Mouse (Mus musculus) fat pad, adult 2 months (tissue): Measurements from ENCODE around the gene Pef1.

ENCODE experiments used
- DNase-seq: peaks from one replicate; pipeline ENCODE4 v3.0.0-alpha.2; 2011; ENCODE audit warnings: low read depth, low spot score; ENCODE audit errors: extremely low read depth

The Pef1 gene

GRCm38 (mm10) chr4:130087293-130087692, 15.1 kb upstream of the Pef1 start:
- DNase-seq: no peak

DNA sequence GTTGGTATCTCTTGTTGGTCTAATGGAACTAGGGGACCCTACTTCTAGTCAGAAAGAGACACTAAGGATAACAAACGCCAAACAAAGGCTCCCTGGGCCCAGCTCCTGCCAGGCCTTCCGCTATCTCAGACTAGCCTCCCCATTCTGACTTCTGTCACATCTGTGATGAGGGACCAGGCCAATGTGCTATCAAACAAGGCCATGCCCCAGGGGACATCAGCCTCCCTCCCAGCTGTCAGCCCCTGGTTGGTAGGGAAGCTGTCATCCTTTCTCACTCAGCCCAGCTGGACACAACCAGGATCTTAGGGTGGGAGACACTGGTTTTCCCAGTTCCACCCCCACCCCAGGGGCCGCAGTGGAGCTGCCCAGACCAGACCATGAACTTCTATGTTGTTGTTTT, 7.2 kb upstream of the Pef1 start:
- no peak for DNase-seq

DNA sequence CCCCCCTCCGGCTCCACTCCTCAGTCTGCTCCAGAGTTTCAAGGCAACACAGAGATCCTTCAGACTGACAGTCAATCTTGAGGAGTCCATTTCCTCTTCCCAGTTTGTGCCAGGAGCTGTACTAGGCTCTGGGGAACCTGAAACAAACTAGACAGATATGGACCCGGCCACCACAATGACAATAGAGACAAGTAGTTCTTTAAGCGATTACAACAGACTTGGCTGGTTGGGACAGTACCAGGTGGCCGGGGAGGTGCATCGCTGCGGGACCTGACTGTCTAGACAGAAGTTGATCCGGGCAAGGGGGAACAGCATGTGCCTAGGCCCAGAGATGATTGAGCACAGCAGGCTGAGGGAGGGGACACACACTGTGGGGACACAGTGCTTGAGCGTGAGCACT, 1.2 kb upstream of the Pef1 start:
- no peak for DNase-seq

- no peak for DNase-seq
Measured at GRCm38 (mm10) chr4:130103632-130104031, 1.3 kb downstream of the Pef1 start.

GRCm38 (mm10) chr4:130104584-130104983, 2.2 kb downstream of the Pef1 start:
- no peak for DNase-seq

- DNase-seq: no peak
Measured at GRCm38 (mm10) chr4:130107065-130107443, 4.7 kb downstream of the Pef1 start.

GRCm38 (mm10) chr4:130107444-130108131, 5.2 kb downstream of the Pef1 start:
- DNase-seq: no peak

DNA sequence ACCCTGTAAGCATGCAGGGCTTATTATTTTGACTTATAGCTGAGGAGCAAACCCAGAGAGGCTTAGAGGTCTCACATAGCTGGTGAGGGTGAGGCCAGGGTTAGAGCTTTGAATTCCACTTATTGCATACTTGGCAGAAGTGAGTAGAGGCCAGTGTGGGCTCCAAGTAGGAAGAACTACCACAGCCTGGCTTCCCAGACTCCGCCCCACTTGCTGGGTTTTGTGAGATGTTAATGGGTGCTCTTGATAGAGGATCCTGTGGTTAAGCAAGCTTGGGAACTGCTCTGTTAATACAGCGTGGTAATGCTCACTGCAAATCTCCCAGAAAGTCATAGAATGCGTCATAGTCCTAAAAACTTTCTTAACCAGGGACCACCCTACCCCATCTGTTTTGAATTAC, 6.6 kb downstream of the Pef1 start:
- DNase-seq: no peak

DNA sequence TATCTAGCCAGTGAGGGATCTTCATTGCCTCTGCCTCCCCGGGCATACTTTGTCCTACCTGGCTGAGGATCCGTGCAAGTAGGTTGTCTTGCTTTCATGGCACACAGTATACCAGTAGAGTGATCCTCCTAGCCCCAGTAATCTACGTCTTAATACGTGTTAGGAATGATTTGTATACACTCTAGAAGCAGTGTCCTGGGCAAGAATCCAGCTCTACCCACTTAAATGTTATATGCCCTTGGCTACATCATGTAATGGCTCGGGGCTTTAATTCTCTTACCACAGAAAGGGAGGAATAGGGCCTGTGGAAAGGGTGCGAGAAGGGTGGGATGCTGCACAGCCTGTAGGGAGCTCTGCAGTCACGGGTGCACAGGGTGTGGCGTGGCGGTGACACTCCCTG, 7.3 kb downstream of the Pef1 start:
- no peak for DNase-seq

- DNase-seq: no peak
Measured at GRCm38 (mm10) chr4:130110091-130110490, 7.7 kb downstream of the Pef1 start.

GRCm38 (mm10) chr4:130112299-130112698, 9.9 kb downstream of the Pef1 start:
- DNase-seq: no peak

GRCm38 (mm10) chr4:130112732-130113131, 10.4 kb downstream of the Pef1 start:
- no peak for DNase-seq

- DNase-seq: no peak
Measured at GRCm38 (mm10) chr4:130120752-130121151, 18.4 kb downstream of the Pef1 start.

DNA sequence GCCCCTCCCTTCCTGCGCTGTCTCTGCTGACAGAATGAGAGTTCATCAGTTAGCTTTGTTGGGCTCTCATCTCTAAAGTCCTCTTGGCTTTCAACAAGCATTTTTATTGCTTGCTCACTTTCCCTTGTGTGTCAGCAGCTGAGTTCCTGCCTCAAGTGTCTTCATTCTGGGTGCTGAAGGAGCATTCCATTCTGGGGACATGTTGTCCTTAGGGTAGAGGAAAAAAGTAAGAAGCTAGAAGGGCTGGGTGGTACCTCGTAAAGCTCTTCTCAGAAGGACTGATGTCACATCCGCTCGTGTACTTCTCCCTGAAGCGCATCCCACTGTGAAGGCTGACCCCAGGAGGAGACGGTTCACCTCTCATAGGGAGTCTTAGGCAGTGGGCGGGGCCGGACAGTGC, 19.2 kb downstream of the Pef1 start:
- DNase-seq: no peak

- DNase-seq: no peak
Measured at GRCm38 (mm10) chr4:130123020-130123419, 20.7 kb downstream of the Pef1 start.

GRCm38 (mm10) chr4:130124110-130124509, 21.8 kb downstream of the Pef1 start:
- DNase-seq: no peak

- DNase-seq: no peak
Measured at GRCm38 (mm10) chr4:130125164-130125563, 22.8 kb downstream of the Pef1 start.

GRCm38 (mm10) chr4:130125935-130126334, 23.6 kb downstream of the Pef1 start:
- DNase-seq: no peak

- DNase-seq: no peak
Measured at GRCm38 (mm10) chr4:130128907-130129306, 26.5 kb downstream of the Pef1 start.

- DNase-seq: no peak
Measured at GRCm38 (mm10) chr4:130130082-130130481, 27.7 kb downstream of the Pef1 start.

DNA sequence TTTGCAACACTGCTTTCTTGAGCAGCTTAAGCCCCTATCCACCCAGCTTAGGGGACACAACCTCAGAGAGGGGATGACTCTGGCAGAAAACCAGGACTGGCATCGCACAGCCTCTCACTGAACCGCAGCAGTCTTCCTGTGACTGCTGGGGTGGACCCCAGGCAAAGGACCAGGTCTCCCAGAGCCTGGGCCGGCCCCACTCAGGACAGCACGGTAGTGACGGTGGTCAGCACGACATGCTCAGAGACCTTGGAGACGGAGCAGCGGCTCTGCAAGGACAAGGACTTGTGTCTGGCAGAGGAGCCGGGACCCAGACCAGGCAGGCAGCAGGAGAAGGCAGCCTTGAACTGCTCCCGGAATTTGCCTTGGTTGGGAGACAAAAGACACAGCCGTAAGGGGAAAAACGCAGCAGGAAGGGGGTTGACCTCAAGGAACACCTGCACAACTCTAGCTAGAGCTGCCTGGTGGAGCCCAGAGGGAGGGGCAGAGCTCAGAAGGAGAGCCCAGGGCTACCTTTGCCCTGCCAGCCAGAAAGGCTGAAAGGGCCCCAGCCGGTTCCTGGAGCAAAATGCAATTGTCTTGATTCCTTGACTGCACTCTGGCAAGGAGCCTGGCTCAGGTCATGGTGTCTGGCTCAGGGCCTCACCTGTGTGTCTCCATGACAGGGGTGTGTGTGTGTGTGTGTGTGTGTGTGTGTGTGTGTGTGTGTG, 28.4 kb downstream of the Pef1 start:
- no peak for DNase-seq

- no peak for DNase-seq
Measured at GRCm38 (mm10) chr4:130131448-130132105, 29.2 kb downstream of the Pef1 start.
